Mouse (Mus musculus): ENCODE results near the gene Matk.

Gene Matk

DNA sequence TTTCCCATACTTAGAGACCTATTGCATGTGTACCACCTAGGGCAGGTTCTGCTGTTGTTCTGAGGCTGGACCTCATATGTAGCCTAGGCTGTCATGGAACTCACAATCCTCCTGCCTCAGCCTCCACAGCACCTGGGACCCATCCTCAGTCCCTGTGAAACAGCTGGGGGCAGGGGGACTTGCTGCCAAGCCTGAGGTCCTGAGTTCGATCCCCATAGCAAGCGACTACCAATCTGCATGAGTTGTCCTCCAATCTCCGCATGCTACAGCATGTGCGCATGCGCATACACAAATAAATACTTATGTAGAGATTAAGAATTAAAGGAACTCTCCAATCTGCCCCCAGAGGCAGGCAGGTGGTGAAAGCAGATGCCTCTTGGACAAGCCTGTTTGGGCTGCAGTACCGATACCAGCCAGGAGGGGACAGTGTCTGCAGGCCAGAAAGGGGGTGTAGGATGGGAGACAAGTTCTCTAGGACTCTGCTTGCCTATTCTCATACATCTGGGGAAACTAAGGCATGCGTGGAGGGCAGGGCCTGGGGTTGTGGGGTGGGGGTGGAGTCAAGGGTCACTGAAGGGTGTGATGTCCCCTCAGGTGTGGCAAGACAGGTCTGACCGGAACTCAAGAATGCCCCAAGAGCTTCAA is 34.9 kb downstream of the Matk start:
- DNase-seq = no peak

DNA sequence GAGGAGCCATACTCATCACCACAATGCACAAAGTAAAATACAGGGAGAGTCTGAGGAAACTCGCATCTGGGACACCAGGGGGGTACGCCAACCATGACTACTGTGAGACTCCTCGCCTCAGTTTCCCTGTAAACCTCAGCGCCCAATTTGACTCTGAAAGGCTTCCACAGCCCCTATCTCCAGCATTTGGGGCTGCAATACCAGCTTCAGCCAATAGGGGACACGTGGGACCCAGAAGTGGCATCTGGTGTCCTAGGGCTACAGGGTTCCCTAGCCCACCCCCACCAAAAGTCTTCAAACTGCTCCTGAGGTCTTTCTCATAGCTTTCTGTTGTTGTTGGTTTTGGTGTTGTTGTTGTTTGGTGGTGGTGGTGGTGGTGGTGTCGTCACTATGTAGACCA is 35.9 kb downstream of the Matk start:
- DNase-seq = no peak

DNA sequence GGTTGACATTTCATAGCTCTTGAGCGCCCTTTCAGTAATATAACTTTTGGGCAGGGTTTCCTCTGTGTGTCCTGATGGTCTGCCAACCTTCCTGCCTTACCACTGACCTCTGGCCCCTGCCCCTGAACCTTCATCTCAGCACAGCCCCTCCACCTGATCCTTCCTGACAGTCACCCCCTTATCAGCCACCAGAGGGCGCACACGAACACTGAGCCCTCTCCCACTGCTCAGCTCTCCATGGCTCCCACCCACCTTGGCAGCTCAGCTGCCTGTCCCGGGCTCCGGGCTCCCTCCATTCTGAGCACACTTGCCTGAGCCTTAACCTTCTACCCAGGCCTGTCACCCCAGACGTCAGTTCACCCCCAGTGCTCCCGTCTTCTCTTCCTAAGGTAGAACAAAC is 36.5 kb downstream of the Matk start:
- peak in 1 of 2 experiments; percentile 63 for DNase-seq

DNA sequence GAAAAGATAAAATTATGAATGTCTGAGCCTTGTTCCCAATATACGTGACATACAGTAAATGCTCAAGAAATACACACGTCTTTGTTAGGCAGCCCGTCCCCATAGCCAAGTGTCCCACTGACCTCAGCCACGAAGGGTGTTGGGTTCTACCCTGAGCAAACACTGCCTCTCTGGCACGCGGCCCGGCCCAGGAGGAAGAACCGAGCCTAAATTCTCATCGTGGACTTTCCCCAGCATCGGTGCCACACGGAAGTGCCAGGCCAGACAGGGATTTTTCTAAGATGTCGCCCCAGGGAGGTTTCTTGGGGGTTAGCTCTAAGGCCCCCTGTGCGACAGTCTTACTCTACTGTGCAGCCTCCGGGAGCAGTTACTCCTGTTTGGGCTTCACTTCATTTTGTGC is 37.1 kb downstream of the Matk start:
- no peak for DNase-seq

- DNase-seq = peak; percentile 66 to 75
These were observed 38.1 kb downstream of the Matk start for GRCm38 (mm10) chr10:81290698-81291460.

DNA sequence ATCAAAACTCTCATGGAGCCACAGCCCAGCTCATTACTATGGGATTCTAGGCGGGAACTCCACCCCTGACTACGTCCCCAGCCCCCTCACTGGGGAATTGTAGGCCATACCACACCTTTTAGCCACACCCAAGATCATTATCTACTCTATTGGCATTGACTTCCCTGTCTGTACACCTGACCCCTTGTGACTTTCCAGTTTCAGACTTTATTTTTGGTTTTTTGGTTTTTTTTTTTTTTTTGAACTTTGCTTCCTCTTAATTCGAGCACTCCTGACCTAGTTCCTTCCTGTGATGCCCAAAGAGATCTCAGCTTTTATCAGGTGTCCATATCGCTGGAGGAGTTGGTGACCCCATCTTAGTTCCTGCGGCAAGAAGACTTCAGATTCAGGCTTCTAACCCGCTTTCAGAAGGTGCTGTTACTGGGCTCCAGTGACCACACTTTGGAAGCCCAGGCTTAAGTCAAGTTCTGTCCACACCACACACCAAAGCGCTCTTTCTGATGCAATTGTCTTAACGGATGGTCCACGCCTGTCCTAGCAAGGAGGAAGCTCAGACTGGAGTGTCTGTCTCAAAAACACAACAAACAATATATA is 38.9 kb downstream of the Matk start, which contains the start of gene Tjp3:
Tjp3 (minus strand) TSS at position 71 of the 594 bp plus-strand sequence.
- no peak for DNase-seq

- peak; percentile 99 to 100 for DNase-seq
These were observed 40.0 kb downstream of the Matk start, which contains the start of gene Pip5k1c for GRCm38 (mm10) chr10:81292554-81293333. Gene Pip5k1c, plus strand, starts transcription at chr10:81292963.

GRCm38 (mm10) chr10:81293334-81294030 is 40.7 kb downstream of the Matk start:
- DNase-seq = peak in 1 of 2 experiments; percentile 63

- no peak for DNase-seq
These were observed 41.7 kb downstream of the Matk start for GRCm38 (mm10) chr10:81294442-81294841.

DNA sequence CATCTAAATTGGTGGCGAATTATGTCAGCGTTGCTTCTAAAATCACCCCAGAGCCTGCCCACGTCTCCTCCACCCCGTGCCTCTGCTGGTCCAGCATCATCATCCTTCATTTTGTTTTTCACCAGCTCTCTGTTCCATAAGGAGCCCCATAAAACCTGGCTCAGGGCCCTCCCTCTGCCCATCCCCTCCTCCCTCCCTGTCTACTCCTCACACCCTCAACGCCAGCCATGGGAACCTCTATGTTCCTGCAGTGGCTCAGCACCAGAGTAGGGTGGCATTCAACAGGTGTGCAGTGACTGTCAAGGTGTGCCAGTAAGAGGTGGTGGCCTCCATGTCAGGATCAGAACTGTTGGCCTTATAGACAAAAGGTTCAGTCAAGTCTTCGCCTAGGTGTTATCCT is 42.5 kb downstream of the Matk start:
- DNase-seq = no peak

- DNase-seq = peak; percentile 54 to 74
These were observed 44.5 kb downstream of the Matk start for GRCm38 (mm10) chr10:81297246-81297645.

DNA sequence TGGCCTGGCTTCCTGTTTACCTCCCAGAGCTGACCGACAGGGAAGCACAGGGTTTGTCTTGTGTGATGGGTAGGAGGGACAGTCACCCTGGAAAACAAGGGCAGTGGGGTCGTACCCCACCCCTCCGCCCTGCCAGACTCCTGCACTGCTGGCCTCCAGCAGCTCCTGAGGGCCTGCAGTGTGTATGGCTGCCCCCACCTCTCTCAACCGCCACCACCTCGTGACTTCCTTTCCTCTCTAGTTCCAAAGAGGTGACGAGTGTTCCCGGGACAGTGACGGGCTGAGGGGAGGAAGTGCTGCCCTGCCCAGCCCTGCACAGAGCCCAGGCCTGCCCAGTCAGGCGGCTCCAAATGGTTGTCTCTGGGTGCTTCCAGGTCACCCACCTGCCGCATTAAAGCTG is 45.1 kb downstream of the Matk start:
- DNase-seq = peak; percentile 73 to 86

- peak; percentile 62 to 73 for DNase-seq
These were observed 45.8 kb downstream of the Matk start for GRCm38 (mm10) chr10:81298369-81299100.

DNA sequence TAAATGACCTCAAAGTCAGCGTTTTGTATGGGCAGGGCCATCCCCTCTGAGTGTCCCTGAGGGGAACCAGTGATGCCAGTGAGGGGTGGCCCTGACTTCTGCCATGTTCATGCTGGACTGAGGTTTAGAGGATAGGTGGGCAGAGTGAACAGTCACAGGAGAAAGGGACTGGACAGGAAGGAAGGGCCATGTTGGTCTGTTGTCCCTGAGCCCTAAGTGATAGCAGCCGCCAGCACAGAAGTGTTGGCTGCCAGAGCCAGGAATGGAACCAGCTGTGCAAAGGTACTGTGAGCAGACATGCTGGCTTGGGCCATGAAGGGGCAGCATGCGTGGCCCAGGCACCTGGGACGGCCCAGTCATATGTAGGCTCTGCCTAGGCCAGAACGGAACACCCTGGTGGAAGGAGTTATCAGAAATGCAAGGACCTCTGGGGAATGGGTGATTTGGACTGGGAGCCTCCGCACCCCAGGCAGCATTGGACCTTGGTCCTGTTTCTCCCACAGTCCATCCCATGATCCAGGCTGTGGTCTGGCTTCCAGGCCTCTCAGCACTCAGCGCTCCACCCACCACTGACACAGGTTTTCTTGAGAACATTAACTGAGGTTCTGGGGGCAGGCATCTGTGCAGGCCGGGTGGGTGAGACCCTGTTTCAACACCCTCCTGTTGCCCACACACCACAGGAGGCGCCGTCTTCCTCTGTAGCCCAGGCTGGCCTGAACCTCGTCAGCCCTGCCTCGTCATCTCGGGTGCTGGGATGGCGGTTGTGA is 47.0 kb downstream of the Matk start:
- no peak for DNase-seq

DNA sequence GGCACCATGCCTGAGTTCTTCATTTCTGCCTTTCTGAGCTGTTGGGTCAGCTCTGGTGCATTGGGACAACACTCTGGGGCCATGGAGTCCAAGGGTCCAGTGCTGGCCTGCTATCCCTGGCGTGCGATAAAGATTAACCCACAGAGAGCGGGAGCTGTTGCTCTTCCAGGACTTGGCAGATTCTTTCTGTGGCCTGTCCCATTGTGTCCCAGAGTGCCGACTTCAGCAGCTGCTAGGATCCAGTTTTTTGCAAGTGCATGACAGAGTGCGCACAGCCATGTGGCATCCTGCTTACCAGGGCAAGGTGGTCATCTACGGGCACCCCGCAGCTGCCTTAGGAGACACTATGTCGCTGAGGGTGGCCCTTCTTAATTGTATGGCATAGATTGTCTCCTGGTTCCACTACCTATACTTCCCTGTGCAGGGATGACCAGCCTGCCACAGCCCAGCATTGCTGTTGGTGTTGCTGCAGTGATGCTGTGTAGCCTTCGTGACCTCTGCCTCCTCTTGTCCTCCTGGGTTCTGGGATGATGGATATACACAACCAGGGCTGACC is 47.7 kb downstream of the Matk start:
- DNase-seq = no peak

DNA sequence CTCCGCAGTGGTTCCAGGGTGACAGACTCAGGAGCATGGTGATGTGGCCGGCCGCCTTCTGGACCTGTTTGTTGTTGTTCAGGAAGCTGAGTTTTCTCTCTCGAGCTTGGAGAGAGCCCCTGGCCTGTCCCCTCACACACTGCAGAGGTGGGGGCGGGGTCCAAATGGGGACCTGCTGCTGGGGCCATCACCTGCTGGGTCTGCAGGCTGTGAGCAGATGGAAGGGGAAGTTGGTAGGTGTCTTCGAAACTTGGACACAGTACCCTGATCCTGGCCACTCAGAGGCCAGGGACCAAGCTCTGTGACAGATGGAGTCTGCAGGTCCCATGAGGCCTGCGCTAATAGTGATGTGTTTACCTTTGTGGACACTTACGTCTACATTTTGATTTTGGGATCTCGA is 48.6 kb downstream of the Matk start:
- DNase-seq = no peak

GRCm38 (mm10) chr10:81302288-81302687 is 49.6 kb downstream of the Matk start:
- no peak for DNase-seq

DNA sequence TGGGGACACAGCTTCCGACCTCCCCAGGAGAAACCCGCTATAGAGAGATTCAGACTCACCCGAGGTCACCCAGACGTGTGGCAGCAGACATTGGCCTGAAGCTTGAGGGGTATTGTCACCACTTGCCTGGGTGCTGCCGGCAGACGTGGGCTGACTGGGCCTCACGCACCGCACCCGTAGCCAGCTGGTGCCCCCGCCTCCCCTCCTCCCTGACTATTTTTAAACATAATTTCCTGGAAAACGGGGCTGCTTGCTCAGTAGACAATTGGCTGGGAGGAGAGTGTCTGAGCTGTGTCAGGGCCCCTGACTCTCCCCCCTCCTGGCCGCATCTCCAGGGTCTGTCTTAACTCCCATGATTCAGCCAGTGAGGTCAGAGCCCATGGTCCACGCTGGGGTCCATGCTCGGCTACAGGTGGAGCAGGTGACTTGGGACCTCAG is 50.1 kb downstream of the Matk start:
- no peak for DNase-seq

DNA sequence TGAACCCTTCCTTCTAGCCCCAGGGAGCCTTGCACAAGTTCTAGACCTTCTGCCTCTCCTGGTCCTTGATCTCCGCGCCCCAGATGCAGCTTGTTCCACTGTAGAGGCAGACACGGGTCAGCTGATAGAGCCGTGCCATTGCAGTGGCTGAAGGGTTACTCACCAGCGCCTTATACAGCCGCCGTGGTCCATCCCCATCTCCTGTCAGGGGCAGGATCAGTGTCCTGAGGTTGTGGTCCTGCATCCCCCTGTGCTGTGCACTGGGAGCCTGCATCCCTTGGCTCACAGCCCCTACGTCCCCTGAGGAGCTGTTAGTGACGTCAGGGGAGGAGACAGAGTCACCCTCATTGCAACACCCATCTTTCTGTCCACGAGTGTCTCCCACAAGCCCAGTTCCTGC is 50.5 kb downstream of the Matk start:
- DNase-seq = no peak

DNA sequence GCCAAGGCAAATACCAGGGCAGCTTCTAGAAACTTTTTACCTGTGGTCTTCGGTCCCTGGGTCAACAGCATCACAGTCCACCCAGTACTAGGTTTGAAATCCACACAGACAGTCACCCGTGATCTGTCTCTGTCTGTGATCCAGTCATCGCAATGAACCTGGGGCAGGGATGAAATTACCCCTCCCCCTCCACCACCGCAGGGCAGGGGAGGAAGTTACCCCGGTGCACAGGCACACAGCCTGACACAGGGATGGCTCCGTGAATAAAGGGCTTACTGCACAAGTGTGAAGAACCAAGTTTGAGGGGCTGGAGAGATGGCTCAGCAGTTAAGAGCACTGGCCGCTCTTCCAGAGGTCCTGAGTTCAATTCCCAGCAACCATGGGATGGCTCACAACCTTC is 51.0 kb downstream of the Matk start:
- DNase-seq = peak; percentile 50 to 66
